Mouse (Mus musculus) midbrain, postnatal 0 days (tissue): ENCODE results near the gene Lsp1. TPM values are rescaled to one million over a fixed set of nuclear protein-coding genes. Genes with fewer than 3 reads are reported as not detected.

Experiments used
- ATAC-seq: fragments of 200-750 bp; cut with Nextera tagmentation; 2 replicates; pipeline ENCODE4 v1.8.0; 2017; ENCODE audit warnings: moderate number of reproducible peaks, mild to moderate bottlenecking, moderate TSS enrichment, moderate library complexity; ENCODE audit not compliant: low FRiP score
- DNase-seq: peaks from one replicate; pipeline ENCODE4 v3.0.0-alpha.2; 2015; ENCODE audit warnings: low spot score
- H3K27ac ChIP-seq: fragments of 300-500 bp; sonication (generic); 2 replicates; pipeline ENCODE4 v1.5.1; 2014; ENCODE audit warnings: low read depth, mild to moderate bottlenecking, low read length, mixed read lengths
- H3K27me3 ChIP-seq: fragments of 300-500 bp; sonication (generic); 2 replicates; pipeline ENCODE4 v1.6.1; 2014; ENCODE audit warnings: low read length, control low read depth, mixed read lengths; ENCODE audit not compliant: insufficient read depth
- H3K36me3 ChIP-seq: fragments of 300-500 bp; sonication (generic); 2 replicates; pipeline ENCODE4 v1.6.1; 2014; ENCODE audit warnings: low read length, control low read depth, mixed read lengths; ENCODE audit not compliant: insufficient read depth
- H3K4me1 ChIP-seq: fragments of 300-500 bp; sonication (generic); 2 replicates; pipeline ENCODE4 v1.6.1; 2014; ENCODE audit warnings: mild to moderate bottlenecking, control low read depth, antibody characterized with exemption, low read length, mixed read lengths; ENCODE audit not compliant: insufficient read depth
- H3K4me2 ChIP-seq: fragments of 300-500 bp; sonication (generic); 2 replicates; pipeline ENCODE4 v1.6.1; 2014; ENCODE audit warnings: low read depth, mild to moderate bottlenecking, low read length, mixed read lengths; ENCODE audit not compliant: poor library complexity, severe bottlenecking
- H3K4me3 ChIP-seq: fragments of 300-500 bp; sonication (generic); 2 replicates; pipeline ENCODE4 v1.5.1; 2014; ENCODE audit warnings: low read depth, mild to moderate bottlenecking, low read length, moderate library complexity
- H3K9ac ChIP-seq: fragments of 300-500 bp; sonication (generic); replicated peaks from 2 replicates; pipeline ENCODE4 v1.6.1; 2014; ENCODE audit warnings: mild to moderate bottlenecking, low read length, moderate library complexity, mixed read lengths; ENCODE audit not compliant: poor library complexity, severe bottlenecking
- H3K9me3 ChIP-seq: fragments of 300-500 bp; sonication (generic); 2 replicates; pipeline ENCODE4 v1.6.1; 2016; ENCODE audit warnings: low read length, control low read depth
- CTCF ChIP-seq: IDR thresholded peaks from 2 replicates; pipeline ENCODE4 v1.5.1; 2016; ENCODE audit warnings: antibody characterized with exemption, mild to moderate bottlenecking
- whole genome bisulfite sequencing: fragments of 180-500 bp; shearing (Covaris S2); extraction: QIAGEN DNeasy Blood & Tissue Kit; methylation state at CpG from one replicate; pipeline ENCODE4 v1.1.7; 2014; 5-methylcytosine and 5-hydroxymethylcytosine counted together
- polyA plus RNA-seq: library from polyadenylated mRNA; unstranded; fragments of >200 nt; fragmentation: Nextera tagmentation; extraction: Ambion mirVana; gene quantifications from 2 replicates; pipeline ENCODE4 v1.2.1, GENCODE M21; 2015
- total RNA-seq: library from RNA; depleted of rRNA; stranded (reverse); fragments of >200 nt; gene quantifications from 2 replicates; pipeline ENCODE4 v1.2.3, GENCODE M21; 2014

Gene Lsp1
- total and polyA plus RNA-seq, 2 experiments from 2014 or later = 5.3 to 11.0 TPM

DNA sequence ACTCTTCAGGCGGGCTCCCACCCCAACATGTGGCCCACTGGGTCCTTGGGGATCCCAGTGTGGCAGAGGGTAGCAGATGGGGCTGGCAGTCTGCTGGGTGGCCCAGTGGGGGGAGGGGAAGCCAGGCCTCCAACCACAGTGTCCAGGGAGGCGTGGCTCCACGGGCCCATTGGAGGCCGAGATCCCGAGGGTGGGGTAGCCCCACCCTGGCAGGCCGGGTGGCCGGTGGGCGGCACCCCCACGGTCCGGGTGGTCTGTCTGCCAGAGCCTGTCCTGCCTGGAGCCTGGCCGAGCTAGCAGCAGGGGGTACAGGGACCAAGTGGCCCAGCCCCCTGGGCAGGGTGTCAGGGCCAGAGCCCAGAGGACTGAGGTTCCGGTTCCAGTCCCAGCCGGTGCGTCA, 14.2 kb downstream of the Lsp1 start:
- Histone ChIP-seq H3K4me2 (no peak overlapping the region), H3K9ac (no peak overlapping the region), H3K9me3 (no peaks in the 10 kb centered on the region), H3K27me3 (no peaks in the 10 kb centered on the region), H3K4me1 (no peaks in the 10 kb centered on the region), H3K36me3 (no peaks in the 10 kb centered on the region), H3K4me3 (no peak overlapping the region), H3K27ac (no peak overlapping the region)
- no peak for TF ChIP-seq CTCF
- ATAC-seq (no peak), DNase-seq (no peak)
- WGBS = 88% methylated on average over 14 of the region's 14 CpGs

DNA sequence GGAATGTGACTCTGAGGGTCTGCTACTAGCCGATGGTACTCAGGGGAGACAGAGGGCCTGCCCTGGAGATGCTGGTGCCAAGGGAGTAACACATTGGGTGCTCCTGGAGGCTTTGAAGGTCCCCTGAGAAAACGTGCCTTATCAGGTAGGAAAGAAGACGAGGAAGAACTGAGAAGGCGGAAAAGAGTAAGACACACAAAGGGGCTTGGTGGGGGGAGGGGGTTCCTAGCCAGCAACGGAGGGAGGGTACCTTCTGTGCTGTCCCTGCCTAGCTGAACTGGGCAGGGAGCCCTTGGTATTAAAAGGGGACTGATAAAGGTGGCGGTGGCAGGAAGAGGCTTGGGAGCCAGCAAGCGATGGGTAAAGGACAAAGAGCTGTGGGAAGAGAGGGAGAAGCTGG, 15.0 kb downstream of the Lsp1 start:
- Histone ChIP-seq H3K9ac (no peak overlapping the region), H3K36me3 (no peaks in the 10 kb centered on the region), H3K4me3 (no peak overlapping the region), H3K27me3 (no peaks in the 10 kb centered on the region), H3K27ac (no peak overlapping the region), H3K4me1 (no peaks in the 10 kb centered on the region), H3K4me2 (no peak overlapping the region), H3K9me3 (no peaks in the 10 kb centered on the region)
- DNase-seq (no peak), ATAC-seq (no peak)
- no peak for TF ChIP-seq CTCF
- WGBS = 58% methylated on average over 7 of the region's 7 CpGs

DNA sequence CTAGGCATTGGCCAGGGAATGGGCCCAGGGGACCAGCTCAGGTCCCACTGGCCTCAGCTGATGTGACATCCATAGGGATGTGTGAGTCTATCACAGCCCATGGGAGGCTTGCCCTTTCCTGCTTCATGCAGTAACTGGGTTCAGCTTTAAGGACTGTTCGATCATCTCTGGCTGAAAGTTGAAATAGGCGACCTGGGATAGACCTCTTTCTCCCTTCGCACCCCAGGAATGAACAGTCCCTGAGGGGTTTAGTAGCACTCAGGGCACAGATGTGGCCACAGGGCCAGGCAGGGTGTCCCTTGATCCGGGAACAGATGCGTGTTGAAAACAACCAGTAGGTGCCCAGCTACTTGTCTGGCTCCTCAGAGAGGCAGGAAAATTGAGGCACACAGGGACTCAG, 15.7 kb downstream of the Lsp1 start:
- no peaks in the 10 kb centered on the region for H3K9me3 ChIP-seq
- H3K4me3 ChIP-seq = no peak overlapping the region
- ATAC-seq (no peak), DNase-seq (no peak)
- no peak overlapping the region for H3K27ac ChIP-seq
- H3K9ac ChIP-seq = no peak overlapping the region
- no peak overlapping the region for H3K4me2 ChIP-seq
- H3K36me3 ChIP-seq = no peaks in the 10 kb centered on the region
- peaks cover under 1% of the 10 kb centered on the region; the same call in 1 of the 2 replicates for H3K4me1 ChIP-seq
- 81% methylated on average over 5 of the region's 5 CpGs for WGBS
- H3K27me3 ChIP-seq = no peaks in the 10 kb centered on the region
- TF ChIP-seq CTCF = no peak

DNA sequence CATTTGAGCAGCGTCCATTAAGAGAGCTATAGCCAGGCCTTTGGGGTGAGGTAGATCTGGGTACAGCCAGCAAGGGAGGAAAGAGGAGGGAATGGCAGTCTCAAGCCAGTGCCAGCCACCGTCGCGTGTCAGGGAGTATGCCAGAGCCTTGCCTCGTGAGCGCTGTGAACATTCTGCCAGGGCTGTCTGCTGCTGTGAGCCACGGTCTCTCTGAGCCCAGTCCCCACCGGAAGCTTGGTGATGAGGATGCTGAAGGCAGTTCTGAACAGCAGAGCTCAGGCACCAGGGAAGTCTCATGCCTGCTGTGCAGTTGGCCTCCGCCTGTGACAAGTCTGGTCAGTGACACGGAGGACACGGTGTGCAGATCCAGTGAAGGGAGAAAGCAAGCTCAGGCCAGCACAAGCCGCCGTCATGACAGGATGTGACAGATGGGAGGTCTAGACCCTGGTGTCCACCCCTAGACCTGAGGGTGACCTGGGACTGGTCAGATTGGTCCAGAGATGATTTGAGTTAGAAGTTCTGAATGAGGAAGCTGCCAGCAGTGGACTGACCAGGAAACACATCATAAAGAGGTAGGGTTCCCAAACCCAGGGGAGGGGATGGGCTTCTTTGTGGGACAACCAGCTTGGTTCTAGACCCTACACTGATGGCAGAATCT, 16.3 kb downstream of the Lsp1 start:
- no peak overlapping the region for H3K27ac ChIP-seq
- H3K4me1 ChIP-seq = peaks cover 6% of the 10 kb centered on the region
- ATAC-seq (no peak), DNase-seq (peak; percentile 35)
- no peak overlapping the region for H3K9ac ChIP-seq
- no peak overlapping the region for H3K4me2 ChIP-seq
- H3K4me3 ChIP-seq = no peak overlapping the region
- H3K9me3 ChIP-seq = no peaks in the 10 kb centered on the region
- WGBS = 85% methylated on average over 13 of the region's 13 CpGs
- H3K36me3 ChIP-seq = no peaks in the 10 kb centered on the region
- TF ChIP-seq CTCF = no peak
- no peaks in the 10 kb centered on the region for H3K27me3 ChIP-seq

DNA sequence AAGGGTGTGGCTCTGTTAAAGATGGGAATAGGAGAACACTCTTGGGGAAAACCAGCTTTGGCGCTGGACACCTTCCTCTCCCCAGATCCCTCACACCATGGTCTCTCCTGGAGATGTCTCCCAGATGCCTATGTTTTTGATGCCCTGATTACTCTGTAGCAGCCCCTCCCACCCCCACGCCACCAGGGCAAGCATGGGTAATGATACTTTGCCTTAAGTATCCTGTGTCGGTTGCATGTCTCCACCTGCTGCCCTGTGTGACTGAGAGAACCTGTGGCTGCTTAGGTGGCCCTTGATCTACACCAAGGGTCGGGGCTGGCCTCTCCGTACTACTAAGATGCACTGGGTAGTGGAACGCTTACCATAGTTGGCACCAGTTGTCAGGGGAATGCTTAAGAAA, 17.4 kb downstream of the Lsp1 start:
- no peak for TF ChIP-seq CTCF
- WGBS = 90% methylated on average over 6 of the region's 6 CpGs
- H3K9me3 ChIP-seq = no peaks in the 10 kb centered on the region
- no peaks in the 10 kb centered on the region for H3K27me3 ChIP-seq
- no peak overlapping the region for H3K4me2 ChIP-seq
- no peak overlapping the region for H3K9ac ChIP-seq
- no peak overlapping the region for H3K4me3 ChIP-seq
- H3K4me1 ChIP-seq = peaks cover 6% of the 10 kb centered on the region
- H3K36me3 ChIP-seq = no peaks in the 10 kb centered on the region
- no peak for DNase-seq
- ATAC-seq = no peak
- H3K27ac ChIP-seq = no peak overlapping the region

- no peak for TF ChIP-seq CTCF
- H3K9me3 ChIP-seq = no peaks in the 10 kb centered on the region
- H3K4me2 ChIP-seq = no peak overlapping the region
- no peak overlapping the region for H3K9ac ChIP-seq
- peaks cover 6% of the 10 kb centered on the region for H3K4me1 ChIP-seq
- no peaks in the 10 kb centered on the region for H3K36me3 ChIP-seq
- no peak for ATAC-seq
- WGBS = 45% methylated on average over 2 of the region's 2 CpGs
- no peak for DNase-seq
- no peak overlapping the region for H3K4me3 ChIP-seq
- no peak overlapping the region for H3K27ac ChIP-seq
- H3K27me3 ChIP-seq = no peaks in the 10 kb centered on the region
Measured at GRCm38 (mm10) chr7:142478574-142478973, 18.0 kb downstream of the Lsp1 start.
